Mouse (Mus musculus) CH12.LX (cell line): ENCODE data around the gene Parm1. TPM values are rescaled to one million over a fixed set of nuclear protein-coding genes. Genes with fewer than 3 reads are reported as not detected.

ENCODE experiments used
- DNase-seq: peaks from one replicate; pipeline ENCODE4 v3.0.0-alpha.2; 2013; ENCODE audit errors: extremely low read depth
- H3K27ac ChIP-seq: 2 replicates; pipeline ENCODE4 v1.5.1; 2012; ENCODE audit warnings: low read depth, mild to moderate bottlenecking, control low read depth, moderate library complexity; ENCODE audit not compliant: insufficient read depth
- H3K27me3 ChIP-seq: replicated peaks from 2 replicates; pipeline ENCODE3; 2012; ENCODE audit warnings: inconsistent platforms
- H3K36me3 ChIP-seq, 2 experiments: replicated peaks in 1 of 2; 2 replicates each; pipeline versions ENCODE3 to v1.6.1; 2012; ENCODE audit warnings: inconsistent platforms in 1 of 2, low read length in 1 of 2, mild to moderate bottlenecking in 1 of 2, mixed read lengths in 1 of 2, moderate library complexity in 1 of 2; ENCODE audit not compliant: control insufficient read depth in 1 of 2, insufficient read depth in 1 of 2
- H3K4me1 ChIP-seq, 2 experiments: 2 replicates each; pipeline ENCODE4 v1.6.1; 2012; ENCODE audit warnings: inconsistent platforms in 1 of 2, moderate library complexity in 1 of 2; ENCODE audit not compliant: insufficient read depth in 2 of 2, control insufficient read depth in 1 of 2
- H3K4me2 ChIP-seq: 2 replicates; pipeline ENCODE4 v1.6.1; 2012; ENCODE audit warnings: low read depth, mild to moderate bottlenecking, control low read depth; ENCODE audit not compliant: poor library complexity, insufficient read depth, severe bottlenecking
- H3K4me3 ChIP-seq, 3 experiments: fragments of 150-350 bp in 1 of 3; sonication (generic) in 1 of 3; replicated peaks in 1 of 3; 2 replicates each; pipeline versions ENCODE3 to v1.5.1; 2011 to 2012; ENCODE audit warnings: low read depth in 2 of 3, low read length in 2 of 3, mild to moderate bottlenecking in 2 of 3, moderate library complexity in 2 of 3, control low read depth in 1 of 3, improper control_type of control experiment in 1 of 3, inconsistent platforms in 1 of 3, mixed read lengths in 1 of 3; ENCODE audit not compliant: poor library complexity in 1 of 3
- H3K79me2 ChIP-seq: replicated peaks from 2 replicates; pipeline ENCODE4 v1.6.1; 2012; ENCODE audit warnings: mild to moderate bottlenecking, moderate library complexity; ENCODE audit not compliant: control insufficient read depth, poor library complexity, insufficient read depth, severe bottlenecking; ENCODE audit errors: extremely low read depth
- H3K9ac ChIP-seq: 2 replicates; pipeline ENCODE4 v1.6.1; 2012; ENCODE audit warnings: low read depth, mild to moderate bottlenecking, control low read depth, moderate library complexity; ENCODE audit not compliant: insufficient read depth
- H3K9me3 ChIP-seq: replicated peaks from 2 replicates; pipeline ENCODE3; 2012; ENCODE audit warnings: low read length, inconsistent platforms, mixed read lengths
- CHD1 ChIP-seq: IDR thresholded peaks from 2 replicates; pipeline ENCODE4 v1.6.1; 2012; ENCODE audit warnings: low read depth, low read length, improper control_type of control experiment, inconsistent platforms
- CTCF ChIP-seq, 2 experiments: IDR thresholded peaks in 1 of 2; conservative IDR thresholded peaks in 1 of 2; 2 replicates each; pipeline ENCODE4 v1.5.1; 2011 to 2012; ENCODE audit warnings: low read depth in 2 of 2, low read length in 2 of 2, improper control_type of control experiment in 1 of 2, inconsistent platforms in 1 of 2, mild to moderate bottlenecking in 1 of 2, moderate library complexity in 1 of 2
- ELF1 ChIP-seq: IDR thresholded peaks from 2 replicates; pipeline ENCODE4 v1.6.1; 2014; ENCODE audit warnings: low read depth, mild to moderate bottlenecking, inconsistent platforms, low read length, improper control_type of control experiment
- EP300 ChIP-seq: IDR thresholded peaks from 2 replicates; pipeline ENCODE4 v1.6.1; 2011; ENCODE audit warnings: low read length, improper control_type of control experiment
- HCFC1 ChIP-seq: IDR thresholded peaks from 2 replicates; pipeline ENCODE4 v1.6.1; 2012; ENCODE audit warnings: low read depth, mild to moderate bottlenecking, inconsistent platforms, low read length, improper control_type of control experiment
- JUN ChIP-seq: IDR thresholded peaks from 2 replicates; pipeline ENCODE4 v1.6.1; 2011; ENCODE audit warnings: low read depth, mild to moderate bottlenecking, low read length, improper control_type of control experiment, moderate library complexity; ENCODE audit not compliant: insufficient read depth
- KAT2A ChIP-seq: IDR thresholded peaks from 2 replicates; pipeline ENCODE4 v1.6.1; 2012; ENCODE audit warnings: low read length, improper control_type of control experiment, inconsistent platforms; ENCODE audit not compliant: insufficient replicate concordance
- MAZ ChIP-seq: IDR thresholded peaks from 2 replicates; pipeline ENCODE4 v1.6.1; 2012; ENCODE audit warnings: low read depth, mild to moderate bottlenecking, inconsistent platforms, low read length, improper control_type of control experiment, moderate library complexity
- MXI1 ChIP-seq: IDR thresholded peaks from 2 replicates; pipeline ENCODE4 v1.6.1; 2011; ENCODE audit warnings: mild to moderate bottlenecking, low read depth, low read length, improper control_type of control experiment
- NRF1 ChIP-seq: IDR thresholded peaks from 2 replicates; pipeline ENCODE4 v1.6.1; 2014; ENCODE audit warnings: low read depth, mild to moderate bottlenecking, inconsistent platforms, low read length, improper control_type of control experiment, moderate library complexity
- PAX5 ChIP-seq: IDR thresholded peaks from 2 replicates; pipeline ENCODE4 v1.6.1; 2012; ENCODE audit warnings: low read length, inconsistent platforms, mixed read lengths
- SIN3A ChIP-seq: IDR thresholded peaks from 2 replicates; pipeline ENCODE4 v1.6.1; 2012; ENCODE audit warnings: low read length, improper control_type of control experiment, inconsistent platforms
- SMC3 ChIP-seq: IDR thresholded peaks from 2 replicates; pipeline ENCODE4 v1.6.1; 2011; ENCODE audit warnings: low read depth, low read length, improper control_type of control experiment
- USF1 ChIP-seq: IDR thresholded peaks from 2 replicates; pipeline ENCODE4 v1.6.1; 2014; ENCODE audit warnings: low read depth, mild to moderate bottlenecking, inconsistent platforms, low read length, improper control_type of control experiment
- USF2 ChIP-seq: conservative IDR thresholded peaks from 2 replicates; pipeline ENCODE4 v1.6.1; 2011; ENCODE audit warnings: low read depth, low read length, improper control_type of control experiment
- ZNF384 ChIP-seq: IDR thresholded peaks from 2 replicates; pipeline ENCODE4 v1.6.1; 2012; ENCODE audit warnings: low read depth, low read length, improper control_type of control experiment, inconsistent platforms
- dilution Hi-C: fragments of 300-500 bp; cut with MboI; formaldehyde crosslinking; loops from 2 replicates; pipeline ENCODE4 v1.14.3; 2020; ENCODE audit warnings: low sequenced_read_pairs; ENCODE audit not compliant: extremely low pct_unique_long_range_greater_than_20kb, extremely low pct_ligation_motif_present
- in situ Hi-C: fragments of 300-500 bp; cut with MboI; formaldehyde crosslinking; loops from 3 replicates; pipeline ENCODE4 v1.14.3; 2019; ENCODE audit warnings: low sequenced_read_pairs, low pct_ligation_motif_present, low pct_unique_long_range_greater_than_20kb, mixed read lengths
- polyA plus RNA-seq: library from polyadenylated mRNA; unstranded; fragments of >175 nt; gene quantifications from 2 replicates; pipeline ENCODE4 v1.2.1, GENCODE M21; 2012; ENCODE audit warnings: low read depth; ENCODE audit not compliant: insufficient read length
- total RNA-seq, 2 experiments: library from RNA; depleted of rRNA; stranded (reverse); fragments of 300-350 nt in 1 of 2; fragments of >200 nt in 1 of 2; gene quantifications; 2 replicates each; pipeline ENCODE4 v1.2.3; 2012 to 2014

Parm1 gene
- total and polyA plus RNA-seq, 3 experiments = 0.85 to 2.6 (median 0.90) TPM

DNA sequence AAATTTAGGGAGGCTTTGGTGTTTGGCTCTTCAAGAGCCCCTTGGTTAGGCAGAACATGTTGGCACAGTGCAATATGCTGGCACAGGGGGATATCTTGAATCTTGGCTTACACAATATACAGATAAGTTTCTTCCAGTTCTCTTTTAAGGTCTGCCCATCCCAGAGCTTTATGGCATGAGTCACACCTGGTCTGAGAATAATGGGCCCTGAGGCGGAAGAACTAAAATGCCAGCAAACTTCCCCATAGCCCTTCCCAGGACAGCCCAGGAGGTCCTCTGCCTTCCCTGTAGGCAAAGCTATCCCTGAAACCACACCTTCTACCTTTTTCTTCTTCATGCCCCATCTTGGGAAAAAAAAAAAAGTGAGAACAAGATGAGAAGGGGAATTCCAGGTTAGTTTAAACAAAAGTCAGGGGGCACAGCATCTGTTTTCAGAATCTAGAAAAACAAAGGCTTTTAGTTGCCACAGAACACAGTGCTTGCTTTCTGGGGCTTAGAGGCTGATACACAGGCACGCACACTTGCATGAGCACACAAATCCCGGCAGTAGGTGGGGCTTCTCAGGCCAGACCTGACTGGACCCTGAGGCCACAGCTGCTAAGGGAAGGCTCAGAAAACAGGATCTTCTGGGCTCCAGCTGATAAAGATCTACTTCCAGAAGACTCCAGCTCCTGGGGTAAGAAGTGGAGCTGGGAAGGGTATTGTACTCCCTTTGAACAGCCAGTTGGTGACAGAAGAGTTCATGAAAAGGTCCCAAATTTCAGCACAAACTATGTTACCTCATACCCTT, 92.3 kb downstream of the Parm1 start (continued):
- TF ChIP-seq NRF1 (no peak), SMC3 (peak; percentile 24), EP300 (peak; percentile 37; the same call in 1 of the 2 replicates), MAZ (0 out of 2 replicates have a peak, but pooled peaks have one; percentile 22), SIN3A (no peak), KAT2A (no peak), ELF1 (no peak)

DNA sequence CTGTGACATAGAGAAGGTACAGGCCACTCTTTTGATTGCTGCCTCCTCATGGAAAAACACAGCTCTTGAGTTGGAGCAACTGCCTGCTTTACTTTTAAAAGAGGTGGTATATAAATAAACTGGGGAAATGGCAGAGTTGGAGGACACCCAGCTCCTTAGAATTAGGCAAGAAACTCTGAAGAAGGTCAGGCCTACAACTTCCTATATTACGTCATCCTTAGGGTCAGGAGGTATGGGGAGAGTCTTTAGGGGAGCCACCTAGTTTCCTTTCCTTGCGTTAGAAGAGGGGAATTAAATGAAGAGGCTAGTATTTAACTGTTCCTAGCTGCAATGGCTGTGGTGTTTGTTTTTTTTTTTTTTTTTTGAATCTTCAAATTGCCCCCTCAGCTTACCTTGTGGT, 93.1 kb downstream of the Parm1 start:
- H3K4me2 ChIP-seq = peak overlapping the region; percentile 8
- no peaks in the 10 kb centered on the region for H3K27me3 ChIP-seq
- peak overlapping the region; percentile 39; the same call in 1 of the 2 replicates for H3K9ac ChIP-seq
- DNase-seq = peak; percentile 24
- H3K79me2 ChIP-seq = no peaks in the 10 kb centered on the region; the same call in 1 of the 2 replicates
- peaks cover 0 to 10% of the 10 kb centered on the region in 2 experiments for H3K36me3 ChIP-seq
- TF ChIP-seq HCFC1 = no peak
- TF ChIP-seq ELF1 = peak; percentile 25; the same call in 1 of the 2 replicates
- peak; percentile 24; the same call in 1 of the 2 replicates for TF ChIP-seq ZNF384
- TF ChIP-seq JUN = peak; percentile 16; the same call in 1 of the 2 replicates
- H3K4me3 ChIP-seq = no peak overlapping the region
- H3K4me1 ChIP-seq = peaks cover 14 to 24% of the 10 kb centered on the region in 2 experiments; a peak in 3 of 4 replicates
- in situ Hi-C loops = no loop called here
- dilution Hi-C loops = no loop called here
- H3K27ac ChIP-seq = no peak overlapping the region
- H3K9me3 ChIP-seq = no peaks in the 10 kb centered on the region

DNA sequence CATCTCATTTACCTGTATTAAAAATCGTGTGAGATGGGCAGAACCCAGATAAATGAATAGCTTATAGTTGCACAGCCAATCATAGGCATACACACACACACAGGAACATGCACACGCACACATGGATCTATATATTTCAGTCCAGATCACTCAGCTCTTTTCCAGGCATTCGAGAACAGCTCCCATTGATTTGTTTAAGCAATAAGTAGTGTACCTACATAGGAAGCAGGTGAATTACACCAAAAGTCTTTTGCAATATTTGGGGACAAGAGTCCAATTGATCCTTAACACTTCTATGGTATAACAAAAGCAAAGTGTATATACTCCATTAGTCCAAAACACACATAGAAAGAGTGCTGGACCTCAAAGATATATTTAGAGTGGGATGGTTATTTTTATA, 94.2 kb downstream of the Parm1 start:
- Histone ChIP-seq H3K79me2 (no peaks in the 10 kb centered on the region; the same call in 1 of the 2 replicates), H3K4me3 (no peak overlapping the region), H3K9ac (no peak overlapping the region), H3K36me3 (peaks cover 0 to 13% of the 10 kb centered on the region in 2 experiments), H3K4me2 (no peak overlapping the region), H3K27ac (no peak overlapping the region), H3K4me1 (peaks cover 14 to 29% of the 10 kb centered on the region in 2 experiments; a peak in 3 of 4 replicates), H3K27me3 (no peaks in the 10 kb centered on the region), H3K9me3 (no peaks in the 10 kb centered on the region)
- no peak for DNase-seq
- dilution Hi-C loops (no loop called here), in situ Hi-C loops (no loop called here)
- TF ChIP-seq JUN (no peak), CHD1 (no peak), HCFC1 (no peak), MXI1 (no peak), USF2 (no peak), USF1 (no peak), CTCF (conservative IDR thresholded peaks at IDR 0.05 in 1 of 2, IDR thresholded peaks at IDR 0.05 in 1 of 2; ENCODE audit: low read depth in 2 of 2, low read length in 2 of 2) (no peak), KAT2A (no peak), PAX5 (no peak), SIN3A (no peak)
